Mouse (Mus musculus) subcutaneous adipose tissue, adult 2 months (tissue): ENCODE measurements around the gene 4933436I01Rik. TPM values are rescaled to one million over a fixed set of nuclear protein-coding genes. Genes with fewer than 3 reads are reported as not detected.

Experiments used
- polyA plus RNA-seq: library from polyadenylated mRNA; depleted of rRNA; stranded (reverse); fragments of >200 nt; gene quantifications from 2 replicates; pipeline ENCODE4 v1.2.3, GENCODE M21; 2012; ENCODE audit warnings: low replicate concordance; rRNA removed

Gene 4933436I01Rik
- polyA plus RNA-seq: not detected in 2 replicates

GRCm38 (mm10) chrX:67921350-67921749 is at the start of gene 4933436I01Rik:
4933436I01Rik (minus strand) TSS chrX:67921450.

Other genes with a start within 250 kb of the 4933436I01Rik start
- not detected in 2 replicates for gene Gm1140, start 227.9 kb downstream of the 4933436I01Rik start, polyA plus RNA-seq
- gene Gm14692, start 225.8 kb downstream of the 4933436I01Rik start, polyA plus RNA-seq: not detected in 2 replicates